Mouse (Mus musculus) small intestine, adult 2 months (tissue): ENCODE results near the gene Snapc3. TPM values are rescaled to one million over a fixed set of nuclear protein-coding genes. Genes with fewer than 3 reads are reported as not detected.

ENCODE experiments used
- H3K27ac ChIP-seq: fragments of 200-500 bp; 2 replicates; pipeline ENCODE4 v1.5.1; 2012; ENCODE audit warnings: low read depth, low read length, control low read depth, inconsistent platforms; ENCODE audit not compliant: insufficient read depth
- H3K27me3 ChIP-seq: fragments of 200-500 bp; 2 replicates; pipeline ENCODE4 v1.6.1; 2012; ENCODE audit warnings: mild to moderate bottlenecking, moderate library complexity, low read length, inconsistent platforms; ENCODE audit not compliant: control insufficient read depth, insufficient read depth
- H3K36me3 ChIP-seq: fragments of 200-500 bp; 2 replicates; pipeline ENCODE4 v1.6.1; 2012; ENCODE audit warnings: mild to moderate bottlenecking, low read length, control low read depth, inconsistent platforms; ENCODE audit not compliant: control insufficient read depth, insufficient read depth
- H3K4me1 ChIP-seq: fragments of 200-500 bp; 2 replicates; pipeline ENCODE4 v1.6.1; 2012; ENCODE audit warnings: low read length, inconsistent platforms, mixed read lengths; ENCODE audit not compliant: control insufficient read depth, insufficient read depth, insufficient read length
- H3K4me3 ChIP-seq: fragments of 200-500 bp; 2 replicates; pipeline ENCODE4 v1.5.1; 2012; ENCODE audit warnings: low read depth, mild to moderate bottlenecking, control low read depth, inconsistent platforms, low read length, moderate library complexity
- CTCF ChIP-seq: fragments of 200-500 bp; IDR thresholded peaks from 2 replicates; pipeline ENCODE4 v1.5.1; 2012; ENCODE audit warnings: low read depth, mild to moderate bottlenecking, control low read depth, inconsistent platforms, low read length, moderate library complexity, mixed read lengths; ENCODE audit not compliant: insufficient replicate concordance, insufficient read length; ENCODE audit errors: extremely low read depth
- POLR2A ChIP-seq: fragments of 200-500 bp; IDR thresholded peaks from 2 replicates; pipeline ENCODE4 v1.6.1; 2012; ENCODE audit warnings: low read depth, mild to moderate bottlenecking, control low read depth, inconsistent platforms, low read length, moderate library complexity
- WGBS: fragments of 180-500 bp; shearing (Covaris S2); methylation state at CpG from one replicate; pipeline ENCODE4 v1.1.7; 2018; 5-methylcytosine and 5-hydroxymethylcytosine counted together
- polyA plus RNA-seq: library from polyadenylated mRNA; depleted of rRNA; stranded (reverse); fragments of >200 nt; gene quantifications from 2 replicates; pipeline ENCODE4 v1.2.3, GENCODE M21; 2012

Gene Snapc3
- polyA plus RNA-seq, 1 experiment: 11.3 TPM

- Histone ChIP-seq H3K4me1 (peaks cover 5% of the 10 kb centered on the region; the same call in 1 of the 2 replicates), H3K4me3 (no peak overlapping the region), H3K27ac (no peak overlapping the region), H3K27me3 (no peaks in the 10 kb centered on the region), H3K36me3 (no peaks in the 10 kb centered on the region)
- WGBS: 24% methylated on average over 6 of the region's 6 CpGs
- TF ChIP-seq POLR2A (no peak), CTCF (peak; percentile 49; the same call in 1 of the 2 replicates)
Measured at GRCm38 (mm10) chr4:83383899-83384490, 33.5 kb upstream of the Snapc3 start.

GRCm38 (mm10) chr4:83385091-83385490 lies 32.4 kb upstream of the Snapc3 start:
- no peaks in the 10 kb centered on the region for H3K4me1 ChIP-seq
- TF ChIP-seq POLR2A (no peak), CTCF (no peak)

GRCm38 (mm10) chr4:83390551-83390950 lies 27.0 kb upstream of the Snapc3 start:
- no peak overlapping the region for H3K4me3 ChIP-seq
- 28% methylated on average over 2 of the region's 2 CpGs for WGBS
- no peak overlapping the region for H3K27ac ChIP-seq
- no peak for TF ChIP-seq POLR2A
- TF ChIP-seq CTCF: no peak
- no peaks in the 10 kb centered on the region for H3K4me1 ChIP-seq
- no peaks in the 10 kb centered on the region for H3K36me3 ChIP-seq
- H3K27me3 ChIP-seq: no peaks in the 10 kb centered on the region

More at GRCm38 (mm10) chr4:83385091-83385490, 32.4 kb upstream of the Snapc3 start:
- no peak overlapping the region for H3K4me3 ChIP-seq
- no peaks in the 10 kb centered on the region for H3K27me3 ChIP-seq
- no peaks in the 10 kb centered on the region for H3K36me3 ChIP-seq
- H3K27ac ChIP-seq: no peak overlapping the region

GRCm38 (mm10) chr4:83391956-83392355 lies 25.6 kb upstream of the Snapc3 start:
- Histone ChIP-seq H3K27ac (no peak overlapping the region), H3K4me1 (no peaks in the 10 kb centered on the region), H3K27me3 (no peaks in the 10 kb centered on the region), H3K4me3 (no peak overlapping the region), H3K36me3 (no peaks in the 10 kb centered on the region)
- no peak for TF ChIP-seq CTCF
- TF ChIP-seq POLR2A: no peak
- WGBS: 67% methylated on average over 3 of the region's 3 CpGs

- no peak for TF ChIP-seq POLR2A
- no peak for TF ChIP-seq CTCF
- Histone ChIP-seq H3K36me3 (no peaks in the 10 kb centered on the region), H3K27me3 (no peaks in the 10 kb centered on the region), H3K4me3 (no peak overlapping the region), H3K4me1 (no peaks in the 10 kb centered on the region), H3K27ac (no peak overlapping the region)
- WGBS: 72% methylated on average over 1 of the region's 1 CpGs
Measured at GRCm38 (mm10) chr4:83393733-83394132, 23.8 kb upstream of the Snapc3 start.

- Histone ChIP-seq H3K36me3 (no peaks in the 10 kb centered on the region), H3K27ac (no peak overlapping the region), H3K4me1 (no peaks in the 10 kb centered on the region), H3K4me3 (no peak overlapping the region), H3K27me3 (no peaks in the 10 kb centered on the region)
- no peak for TF ChIP-seq POLR2A
- TF ChIP-seq CTCF: no peak
- WGBS: 85% methylated on average over 4 of the region's 4 CpGs
Measured at GRCm38 (mm10) chr4:83396346-83396745, 21.2 kb upstream of the Snapc3 start.

- Histone ChIP-seq H3K4me3 (no peak overlapping the region), H3K4me1 (no peaks in the 10 kb centered on the region), H3K27me3 (no peaks in the 10 kb centered on the region), H3K27ac (no peak overlapping the region), H3K36me3 (no peaks in the 10 kb centered on the region)
- WGBS: 80% methylated on average over 9 of the region's 9 CpGs
- TF ChIP-seq CTCF (no peak), POLR2A (no peak)
Measured at GRCm38 (mm10) chr4:83396996-83397770, 20.3 kb upstream of the Snapc3 start.
